Mouse (Mus musculus) CD4-positive, CD25-positive, alpha-beta regulatory T cell, adult 9 weeks (primary cell): ENCODE data around the gene Rergl. TPM values are rescaled to one million over a fixed set of nuclear protein-coding genes. Genes with fewer than 3 reads are reported as not detected.

Source experiments
- polyA plus RNA-seq: library from polyadenylated mRNA; unstranded; fragments of 100-300 nt; shearing (Covaris generic); gene quantifications from one replicate; pipeline ENCODE4 v1.2.1, GENCODE M21; 2017

The Rergl gene
- not detected for polyA plus RNA-seq

DNA sequence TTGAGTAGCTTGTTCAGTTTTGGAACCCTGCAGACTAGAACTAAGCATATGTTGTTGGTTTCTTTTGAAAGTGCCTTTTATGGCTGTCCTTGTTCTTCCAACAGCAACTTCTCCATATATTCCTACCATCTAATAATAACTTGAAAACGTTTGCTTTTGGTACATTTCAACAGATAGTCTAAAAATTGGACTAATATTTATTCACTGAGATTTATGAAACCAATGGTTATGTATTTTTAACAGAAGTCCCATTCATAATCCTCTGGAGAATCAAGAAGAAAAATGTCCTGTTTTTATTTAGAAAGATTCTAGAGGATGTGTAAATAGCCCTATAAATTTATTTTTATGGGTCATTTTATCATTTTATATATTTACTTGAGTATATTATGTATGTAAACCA lies at the start of gene Rergl:
Gene Rergl, minus strand, starts transcription at position 101 of the 400 bp plus-strand sequence.

Other genes with a start within 250 kb of the Rergl start
- not detected for gene Pik3c2g, start 85.2 kb upstream of the Rergl start, polyA plus RNA-seq